Mouse (Mus musculus) adrenal gland, adult (tissue): Measurements from ENCODE around the gene Tm9sf1.

Experiments
- DNase-seq, 2 experiments: peaks; one replicate each; pipeline ENCODE4 v3.0.0; 2022 to 2023; ENCODE audit warnings: low spot score in 1 of 2; ENCODE audit not compliant: inconsistent age in 2 of 2

The Tm9sf1 gene

DNA sequence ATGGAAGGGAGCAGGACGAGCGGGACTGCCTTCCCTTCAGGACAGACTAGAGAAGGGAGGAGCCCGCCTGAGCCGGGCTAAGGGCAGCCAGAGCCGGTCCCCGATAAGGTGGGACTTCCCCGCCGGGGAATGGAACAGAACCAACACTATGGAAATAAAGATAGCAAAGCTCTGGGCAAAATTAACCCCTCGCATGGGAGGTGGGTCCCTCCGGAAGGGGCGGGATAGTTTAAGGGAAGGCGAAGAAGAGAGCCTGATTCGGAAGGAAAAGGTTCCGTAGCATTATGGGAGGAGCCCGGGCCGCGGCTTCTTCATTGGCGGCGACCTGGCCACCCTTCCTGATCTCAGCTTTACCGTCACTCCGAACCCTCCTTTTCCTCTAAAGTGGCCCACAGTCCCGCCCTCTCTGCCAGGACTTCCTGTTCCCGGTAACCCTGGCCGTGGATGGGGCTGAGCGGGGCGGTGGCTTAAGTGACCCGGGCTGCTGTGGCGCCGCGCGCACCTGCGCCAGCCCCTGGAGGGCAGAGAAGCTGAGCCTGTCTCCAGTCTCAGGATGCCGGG is 52.2 kb downstream of the Tm9sf1 start, which contains the start of gene Rnf31:
TSS of gene Rnf31 (plus strand) at position 378 of the 561 bp plus-strand sequence.
- peak; percentile 96 to 98 for DNase-seq

DNA sequence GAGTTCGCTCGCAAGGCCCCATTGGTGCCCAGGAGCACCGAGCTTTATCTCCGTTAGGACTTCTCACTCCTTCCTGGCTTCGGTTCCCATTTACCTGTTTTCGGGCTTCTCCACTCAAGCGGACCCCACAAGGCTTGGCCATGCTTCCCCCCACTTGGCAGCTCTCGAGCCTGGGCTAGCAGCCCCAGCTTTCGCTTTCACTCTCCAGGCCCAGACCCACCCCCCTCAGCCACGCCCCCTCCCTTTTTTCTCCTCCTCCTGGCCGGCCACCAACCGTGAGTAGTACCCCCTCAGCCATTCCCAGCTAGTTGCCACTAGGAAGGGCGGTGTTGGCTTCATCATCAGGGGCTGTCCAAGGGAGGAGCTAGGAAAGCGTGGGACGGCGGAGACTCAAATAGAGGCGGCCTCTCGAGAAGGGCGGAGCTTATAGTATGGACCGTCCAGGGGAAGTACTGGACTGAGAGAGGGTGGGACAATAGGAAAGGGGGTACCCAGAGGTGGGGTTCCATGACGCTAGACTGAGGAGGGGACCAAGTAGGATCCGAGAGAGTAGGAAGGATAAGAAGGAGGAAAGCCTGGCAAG is 52.8 kb downstream of the Tm9sf1 start, which contains the start of gene Psme2:
TSS of gene Psme2 (minus strand) at position 366 of the 583 bp plus-strand sequence.
- DNase-seq, result peak; percentile 97 to 98

DNA sequence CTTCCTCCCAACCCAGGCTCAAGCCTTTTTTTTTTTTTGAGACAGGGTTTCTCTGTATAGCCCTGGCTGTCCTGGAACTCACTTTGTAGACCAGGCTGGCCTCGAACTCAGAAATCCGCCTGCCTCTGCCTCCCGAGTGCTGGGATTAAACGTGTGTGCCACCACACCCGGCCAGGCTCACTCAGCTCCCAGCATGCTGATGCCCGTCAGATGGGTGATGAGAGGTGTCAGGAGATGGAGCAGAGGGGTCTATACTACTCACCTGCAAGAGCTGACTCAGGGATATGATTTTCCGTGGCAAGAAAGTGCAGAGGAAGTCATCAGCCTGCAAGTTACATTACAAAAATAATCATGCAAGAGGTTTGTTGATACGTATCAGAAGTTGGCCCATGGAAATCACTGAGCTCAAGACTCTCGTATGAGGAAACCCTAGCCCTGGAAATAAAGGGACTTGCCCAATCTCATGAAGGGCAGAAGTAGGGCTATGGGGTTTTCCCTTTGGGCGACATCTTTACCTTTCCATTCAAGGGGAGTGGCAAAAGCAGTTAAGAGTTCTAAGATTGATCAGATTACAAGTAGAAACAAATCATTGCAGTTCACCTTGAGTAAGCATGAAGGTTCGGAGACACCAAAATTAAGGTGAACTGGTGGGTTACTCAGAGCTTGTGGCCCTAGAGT is 53.7 kb downstream of the Tm9sf1 start:
- peak in 1 of 2 experiments; percentile 14 for DNase-seq

DNA sequence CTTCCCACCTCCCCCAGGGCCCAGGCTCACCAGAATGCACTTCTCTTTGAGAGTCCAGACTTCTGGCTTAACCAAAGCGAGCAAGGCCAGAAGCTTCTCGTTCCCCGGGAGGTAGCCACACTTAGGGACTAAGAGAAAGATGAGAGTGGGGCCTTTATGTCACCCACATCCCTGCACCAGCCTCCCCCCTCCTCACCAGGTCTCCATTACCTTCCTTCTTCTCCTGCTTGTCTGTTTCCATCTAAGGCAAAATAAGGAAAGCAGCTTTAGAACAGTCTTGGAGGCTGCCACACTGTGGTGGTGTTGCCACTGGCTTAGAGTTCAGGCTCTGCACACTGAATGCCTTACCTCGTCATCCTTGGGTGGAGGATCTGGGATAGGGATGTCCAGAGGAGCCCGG is 54.3 kb downstream of the Tm9sf1 start:
- DNase-seq, result no peak

DNA sequence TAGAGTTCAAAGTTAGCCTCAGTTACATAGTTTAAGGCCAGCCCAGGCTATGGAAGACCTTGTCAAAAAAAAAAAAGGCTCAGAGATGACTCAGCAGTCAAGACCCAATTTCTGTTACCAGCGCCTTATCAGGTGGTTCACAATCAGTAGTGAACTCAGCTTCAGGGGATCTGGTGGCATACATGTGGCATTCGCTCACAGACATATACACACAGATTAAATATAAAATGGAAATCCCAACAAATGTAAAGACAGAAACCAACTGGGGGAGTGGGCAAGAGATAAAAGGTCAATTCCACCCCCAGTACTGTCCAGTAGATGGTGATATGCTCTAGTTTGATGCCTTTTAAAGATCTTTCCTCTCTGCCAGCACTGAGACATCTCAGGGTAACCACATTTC is 57.5 kb downstream of the Tm9sf1 start:
- DNase-seq, result peak in 1 of 2 experiments; percentile 54
